Mouse (Mus musculus) adrenal gland, adult 18-20 months (tissue): ENCODE data around the gene Pigyl. TPM values are rescaled to one million over a fixed set of nuclear protein-coding genes. Genes with fewer than 3 reads are reported as not detected.

ENCODE experiments used
- DNase-seq, 2 experiments: peaks; one replicate each; pipeline ENCODE4 v3.0.0; 2021 to 2022; ENCODE audit warnings: low spot score in 2 of 2
- microRNA-seq, 2 experiments: library from miRNA; unstranded; fragments of <30 nt; microRNA quantifications; one replicate each; pipeline ENCODE4 v1.2.0; 2021; ENCODE audit warnings: borderline number of aligned reads in 2 of 2
- total RNA-seq, 2 experiments: library from RNA; stranded (reverse); gene quantifications; 1 replicate in 1 of 2; 2 replicates in 1 of 2; pipeline ENCODE4 v1.2.3; 2021

Gene Pigyl
- total RNA-seq, 2 experiments from 2014 or later, result 42.5 to 44.3 TPM

GRCm38 (mm10) chr9:22172318-22172717, 15.7 kb downstream of the Pigyl start:
- no peak for DNase-seq

- DNase-seq, result peak; percentile 54 to 63
These were observed 31.5 kb downstream of the Pigyl start, which contains the start of gene Zfp872 for GRCm38 (mm10) chr9:22188025-22188611. Gene Zfp872 (plus strand): TSS chr9:22188090.

GRCm38 (mm10) chr9:22196412-22196811, 39.8 kb downstream of the Pigyl start:
- no peak for DNase-seq

Small RNAs within 50 kb of the gene (microRNA-seq; reads per million reads assigned to microRNA genes)
- 0 to 0.47 reads per million in 2 experiments for gene Mir7084

Other genes with a start within 250 kb of the Pigyl start
- gene Rab3d, start 238.7 kb upstream of the Pigyl start, total RNA-seq, result 10 to 100 TPM; 40.6 to 43.4 TPM
- 10 to 100 TPM; 10.7 to 11.2 TPM for gene Ccdc159, start 229.4 kb upstream of the Pigyl start, total RNA-seq
- gene Tmem205, start 229.3 kb upstream of the Pigyl start, total RNA-seq, result 100 to 1,000 TPM; 280 to 531 TPM
- gene Plppr2, start 219.8 kb upstream of the Pigyl start, total RNA-seq, result 10 to 100 TPM; 19.4 to 22.3 TPM
- 10 to 100 TPM; 12.3 to 14.2 TPM for gene Swsap1, start 201.1 kb upstream of the Pigyl start, total RNA-seq
- 1 to 10 TPM; 1.6 to 2.9 TPM for gene Epor, start 193.3 kb upstream of the Pigyl start, total RNA-seq
- gene Rgl3, start 167.4 kb upstream of the Pigyl start, total RNA-seq, result 10 to 100 TPM; 19.2 to 51.9 TPM
- gene Ccdc151, start 154.2 kb upstream of the Pigyl start, total RNA-seq, result 1 to 10 TPM in 1 of 2 experiments, under 1 TPM in 1; 0.77 to 1.1 TPM
- 100 to 1,000 TPM; 132 to 173 TPM for gene Prkcsh, start 154.0 kb upstream of the Pigyl start, total RNA-seq
- 1 to 10 TPM; 2.7 to 2.8 TPM for gene Elavl3, start 104.8 kb upstream of the Pigyl start, total RNA-seq
- gene Gm49318, start 85.6 kb upstream of the Pigyl start, total RNA-seq, result under 1 TPM in 1 of 2 experiments, not detected in 1; 0.61 TPM
- gene Zfp653, start 85.5 kb upstream of the Pigyl start, total RNA-seq, result 1 to 10 TPM; 8.4 to 8.7 TPM
- 10 to 100 TPM; 49.0 to 64.4 TPM for gene Ecsit, start 71.4 kb upstream of the Pigyl start, total RNA-seq
- 1 to 10 TPM in 1 of 2 experiments, under 1 TPM in 1; 0.99 to 2.7 TPM for gene Cnn1, start 57.6 kb upstream of the Pigyl start, total RNA-seq
- gene Elof1, start 39.7 kb upstream of the Pigyl start, total RNA-seq, result 10 to 100 TPM; 73.3 to 81.8 TPM
- 10 to 100 TPM; 46.9 to 92.0 TPM for gene Acp5, start 21.1 kb upstream of the Pigyl start, total RNA-seq
- gene Zfp872, start 31.2 kb downstream of the Pigyl start, total RNA-seq, result 1 to 10 TPM; 1.8 to 2.0 TPM
- 10 to 100 TPM; 35.5 to 44.0 TPM for gene Zfp809, start 68.9 kb downstream of the Pigyl start, total RNA-seq
- under 1 TPM; 0.50 to 0.61 TPM for gene Zfp599, start 103.0 kb downstream of the Pigyl start, total RNA-seq
- gene Zfp810, start 150.8 kb downstream of the Pigyl start, total RNA-seq, result 1 to 10 TPM; 4.4 to 4.7 TPM
- gene Anln, start 232.3 kb downstream of the Pigyl start, total RNA-seq, result 1 to 10 TPM; 1.9 to 2.3 TPM